Mouse (Mus musculus): ENCODE measurements around the gene Necab3.

Necab3 gene

DNA sequence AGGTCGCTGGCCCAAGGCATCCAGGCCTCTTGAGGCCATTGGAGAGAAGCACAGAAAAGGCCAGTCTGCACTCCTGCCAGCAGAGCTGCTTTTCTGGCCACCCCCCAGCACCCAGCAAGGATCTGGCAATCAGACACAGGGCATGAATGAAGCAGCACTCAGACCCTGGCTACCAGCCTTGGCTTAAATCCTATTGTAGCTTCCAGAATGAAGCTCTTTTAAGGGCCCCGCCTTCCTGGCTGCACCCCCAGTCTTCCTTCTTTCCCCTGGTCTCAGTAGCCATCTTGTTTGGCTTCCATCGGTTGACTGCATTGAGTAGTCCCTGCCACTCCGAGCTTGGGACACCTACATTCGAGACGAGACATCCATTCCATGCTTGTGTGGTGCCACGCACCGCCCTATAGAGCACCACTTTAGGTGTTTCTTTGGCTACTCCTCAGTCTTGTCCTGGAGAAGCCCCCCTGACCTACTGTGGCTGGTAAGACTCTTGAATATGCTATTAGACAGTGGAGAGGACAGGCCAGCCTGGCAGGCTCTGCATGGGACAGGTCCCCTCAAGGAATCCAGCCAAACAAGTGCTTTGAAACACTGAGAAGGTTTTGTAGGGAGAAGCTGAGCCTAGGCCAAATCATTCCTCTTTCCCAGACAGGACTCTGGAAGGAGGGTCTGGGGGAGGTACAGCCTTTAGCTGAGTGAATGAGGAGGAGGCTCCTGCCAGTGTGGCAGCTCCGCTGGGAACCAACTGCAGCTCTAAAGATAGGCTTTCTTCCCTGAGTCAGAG lies 14.9 kb downstream of the Necab3 start:
- DNase-seq (ENCODE audit: low spot score in 2 of 2): no peak

DNA sequence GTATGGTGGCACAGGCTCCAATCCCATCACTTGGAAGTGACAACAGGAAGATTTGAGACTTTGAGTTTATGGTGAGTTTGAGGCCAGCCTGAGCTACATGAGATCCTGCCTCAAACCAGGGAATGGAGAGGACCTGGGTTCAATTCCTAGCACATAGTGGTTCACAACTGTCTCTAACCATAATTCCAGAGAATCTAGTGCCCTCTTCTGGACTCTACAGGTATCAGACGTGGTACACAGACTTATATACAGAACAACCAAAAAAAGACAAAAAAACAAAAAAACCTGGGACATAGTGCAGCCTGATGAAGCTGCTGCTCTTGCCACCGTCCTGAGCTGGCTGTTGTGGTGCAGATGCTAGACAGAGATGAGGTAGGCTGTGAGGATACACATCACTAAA lies 17.1 kb downstream of the Necab3 start:
- DNase-seq (ENCODE audit: low spot score in 2 of 2): no peak

DNA sequence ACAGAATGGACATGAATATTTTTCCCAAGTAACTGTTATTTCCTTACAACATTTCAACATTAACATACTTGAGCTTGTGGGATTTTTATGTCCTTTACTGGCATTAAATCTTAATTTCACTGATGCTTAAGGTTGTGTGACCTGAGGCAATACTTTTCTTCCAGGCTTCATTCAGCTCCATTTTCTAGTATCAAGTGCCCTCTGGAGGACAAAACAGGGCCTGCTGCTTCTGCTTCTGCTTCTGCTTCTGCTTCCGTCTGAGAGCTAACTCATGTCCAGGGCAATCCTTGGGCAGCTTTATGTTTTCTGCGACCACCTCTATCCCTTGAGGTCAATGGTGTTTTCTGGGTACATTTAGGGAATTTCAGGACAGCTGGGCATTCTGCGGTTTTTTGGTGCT lies 19.0 kb downstream of the Necab3 start:
- DNase-seq (ENCODE audit: low spot score in 2 of 2): no peak

DNA sequence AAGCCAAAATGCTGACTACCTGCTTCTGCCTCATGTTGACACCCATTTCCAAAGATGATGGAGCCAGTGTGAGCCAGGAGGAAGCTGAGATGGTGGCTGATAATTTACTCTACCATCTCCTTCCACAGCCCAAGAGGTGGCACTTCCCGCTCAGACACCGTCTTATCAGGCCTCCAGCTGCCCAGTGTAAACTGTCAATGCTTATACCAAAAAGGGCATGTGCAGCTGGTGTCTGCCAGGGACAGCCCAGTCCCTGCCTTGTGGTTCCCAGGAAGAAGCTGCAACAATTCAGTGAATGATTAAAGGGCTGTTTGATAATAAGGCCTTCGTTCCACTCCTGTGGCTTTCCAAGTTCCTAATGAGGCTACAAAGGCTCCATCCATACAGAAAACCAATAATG lies 20.0 kb downstream of the Necab3 start:
- DNase-seq (ENCODE audit: low spot score in 2 of 2): no peak

DNA sequence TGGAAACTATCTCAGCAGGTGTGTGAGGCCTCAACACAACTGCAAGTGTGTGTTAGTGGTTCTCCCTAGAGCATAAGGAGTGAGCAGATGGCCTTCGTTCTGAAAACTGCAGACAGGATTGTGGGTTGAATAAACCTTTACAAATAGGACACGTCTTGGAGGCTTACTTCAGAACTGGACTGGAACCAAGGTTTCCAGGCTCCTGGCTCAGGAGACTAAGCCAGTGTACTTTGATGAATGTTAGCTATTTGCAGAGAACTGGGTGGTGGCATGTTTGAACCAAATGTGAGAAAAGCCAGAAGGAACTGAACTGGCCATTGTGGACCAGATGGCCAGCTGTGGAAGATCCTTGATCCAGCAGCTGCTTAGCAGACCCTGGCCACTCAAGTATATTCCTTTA lies 20.4 kb downstream of the Necab3 start:
- no peak for DNase-seq (ENCODE audit: low spot score in 2 of 2)

DNA sequence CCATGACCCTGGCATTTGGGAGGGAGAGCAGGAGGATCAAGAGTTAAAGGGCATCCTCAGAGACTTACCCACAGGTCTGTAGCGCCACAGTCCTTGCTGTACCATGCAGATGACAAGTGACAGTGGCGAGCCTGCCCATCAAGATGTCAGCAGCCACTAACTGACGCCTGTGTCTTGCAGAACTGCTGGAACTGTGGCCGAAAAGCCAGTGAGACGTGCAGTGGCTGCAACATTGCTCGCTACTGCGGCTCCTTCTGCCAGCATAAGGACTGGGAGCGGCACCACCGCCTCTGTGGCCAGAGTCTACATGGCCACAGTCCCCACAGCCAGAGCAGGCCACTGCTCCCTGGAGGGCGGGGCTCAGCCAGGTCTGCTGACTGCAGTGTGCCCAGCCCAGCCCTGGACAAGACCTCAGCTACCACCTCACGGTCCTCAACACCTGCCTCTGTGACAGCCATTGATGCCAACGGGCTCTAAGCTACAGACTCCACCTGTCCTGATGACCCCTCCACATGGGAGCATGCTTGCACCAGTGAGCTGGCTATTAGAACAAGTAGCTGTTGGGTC lies 23.9 kb downstream of the Necab3 start:
- no peak for DNase-seq (ENCODE audit: low spot score in 2 of 2)

DNA sequence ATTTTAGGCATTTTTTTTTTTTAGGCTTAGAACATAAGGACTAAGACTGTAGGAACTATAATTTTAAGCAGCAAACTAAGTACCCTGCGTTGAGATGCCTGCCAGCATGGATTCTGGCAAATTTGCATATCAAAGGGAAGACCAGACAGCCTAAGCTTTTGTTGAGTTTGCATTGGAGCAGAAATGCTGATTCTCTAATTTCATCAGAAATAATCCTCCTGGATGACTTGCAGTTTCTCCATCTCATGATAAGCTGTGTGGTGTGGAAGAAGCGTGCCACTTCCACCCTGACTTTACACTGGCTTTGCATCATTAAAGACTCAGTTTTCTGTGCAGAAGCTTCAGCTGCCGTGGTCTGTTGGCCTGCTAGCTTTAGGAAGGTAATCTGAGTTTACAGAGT lies 25.8 kb downstream of the Necab3 start:
- DNase-seq (ENCODE audit: low spot score in 2 of 2): no peak

DNA sequence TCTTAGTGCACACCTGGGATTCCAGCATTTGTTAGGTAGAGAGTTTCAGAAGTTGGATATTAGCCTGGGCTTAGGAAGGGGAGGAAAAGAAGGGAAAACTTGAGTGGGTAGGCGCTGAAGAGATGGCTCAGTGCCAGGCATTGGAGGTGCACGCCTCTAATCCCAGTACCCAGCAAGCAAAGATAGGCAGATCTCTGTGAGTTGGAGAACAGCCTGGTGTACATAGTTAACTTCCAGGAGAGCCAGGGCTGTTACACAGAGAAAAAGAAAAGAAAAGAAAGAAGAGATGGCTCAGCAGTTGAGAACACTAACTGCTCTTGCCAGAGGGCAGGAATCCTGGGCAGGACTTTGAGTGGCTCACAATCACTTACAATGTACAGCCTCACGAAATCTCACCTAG lies 32.2 kb downstream of the Necab3 start:
- DNase-seq (ENCODE audit: low spot score in 2 of 2): no peak

DNA sequence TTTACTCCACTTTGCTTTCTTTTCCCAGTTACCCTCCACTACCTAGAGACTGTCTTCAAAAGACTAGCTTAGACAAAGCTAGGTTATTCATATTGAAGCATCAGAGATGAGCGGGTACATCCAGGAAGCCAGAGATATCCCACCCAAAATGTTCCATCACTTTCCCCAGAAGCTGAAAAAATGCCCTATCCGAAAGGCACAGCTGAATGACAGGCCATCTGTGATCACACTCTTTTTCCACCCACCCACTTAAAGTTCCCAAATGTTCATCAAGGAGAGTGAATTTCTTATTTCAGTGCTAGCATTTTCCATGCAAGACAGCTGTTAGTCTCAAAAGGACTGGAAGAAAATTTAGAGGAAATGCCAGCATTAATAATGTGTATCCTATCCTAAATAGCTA lies 33.4 kb downstream of the Necab3 start:
- DNase-seq (ENCODE audit: low spot score in 2 of 2): no peak

DNA sequence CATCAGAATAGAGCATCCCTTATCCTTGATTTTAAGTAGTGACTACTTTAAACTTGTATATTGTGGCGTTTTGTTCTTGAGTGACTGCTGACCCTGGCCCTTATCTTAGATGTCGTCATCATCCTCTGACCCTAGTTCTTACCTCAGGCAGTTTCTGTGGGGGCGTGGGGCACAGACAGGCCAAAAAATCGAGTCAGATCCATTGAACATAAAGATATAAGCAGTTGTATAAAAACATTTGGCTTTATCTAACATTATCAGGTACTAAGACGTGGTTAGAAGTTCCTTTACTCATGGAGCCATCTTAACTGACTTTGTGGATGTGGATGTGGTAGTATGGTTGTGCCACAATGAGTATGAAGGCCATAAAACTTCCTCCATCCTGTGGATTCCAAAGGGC lies 36.4 kb downstream of the Necab3 start:
- no peak for DNase-seq (ENCODE audit: low spot score in 2 of 2)

DNA sequence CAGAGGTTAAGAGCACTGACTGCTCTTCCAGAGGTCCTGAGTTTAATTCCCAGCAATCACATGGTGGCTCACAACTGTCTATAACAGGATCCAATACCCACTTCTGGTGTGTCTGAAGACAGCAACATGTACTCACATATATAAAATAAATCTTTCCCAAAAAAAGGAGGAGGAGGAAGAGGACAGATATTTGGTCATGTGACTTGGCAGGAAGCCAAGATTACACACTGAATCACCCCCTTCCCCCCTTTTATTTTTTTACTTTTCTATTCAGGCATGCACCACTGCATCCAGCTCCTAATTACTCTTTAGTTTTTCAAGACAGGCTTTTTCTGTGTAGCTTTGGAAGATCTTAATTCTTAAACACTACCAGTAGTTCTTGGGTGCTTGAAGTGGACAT lies 37.2 kb downstream of the Necab3 start:
- DNase-seq (ENCODE audit: low spot score in 2 of 2): no peak

DNA sequence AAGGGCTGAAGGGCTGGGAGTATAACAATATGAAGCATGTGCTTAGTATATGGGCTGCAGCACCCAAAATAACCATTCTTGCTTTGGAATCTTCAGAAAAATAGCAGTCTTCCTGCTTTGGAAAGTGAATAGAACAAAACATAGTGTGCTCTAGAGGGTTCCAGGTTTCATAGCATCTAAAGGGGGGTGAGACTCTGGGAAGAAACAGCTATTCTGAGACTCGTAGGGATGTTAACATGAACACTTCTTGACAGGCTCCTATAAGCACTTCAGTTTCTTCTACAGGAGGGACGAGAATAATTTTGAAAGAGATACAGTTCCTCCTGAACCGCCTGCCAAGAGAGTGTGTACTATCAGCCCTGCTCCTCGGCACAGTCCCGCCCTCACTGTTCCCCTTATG lies 41.3 kb downstream of the Necab3 start:
- no peak for DNase-seq (ENCODE audit: low spot score in 2 of 2)

DNA sequence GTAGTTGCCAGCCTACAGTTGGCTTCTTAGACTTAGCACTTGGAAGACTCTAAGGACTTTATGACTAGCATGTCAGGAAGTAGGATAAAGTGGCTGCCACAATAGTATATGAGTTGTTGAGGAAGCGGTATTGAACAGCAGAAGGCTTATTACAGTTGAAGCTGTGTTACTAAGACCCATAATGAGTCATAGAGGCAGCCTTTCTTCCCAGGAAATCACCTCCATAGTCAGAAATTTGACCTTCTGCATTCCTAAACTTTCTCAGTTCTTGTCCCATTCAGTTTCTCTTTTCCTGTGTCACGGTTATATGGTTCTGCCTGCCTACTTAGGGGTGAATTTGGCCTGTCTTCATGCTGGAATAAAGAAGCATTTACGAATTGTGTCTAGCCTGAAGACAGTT lies 41.7 kb downstream of the Necab3 start:
- DNase-seq (ENCODE audit: low spot score in 2 of 2): no peak

DNA sequence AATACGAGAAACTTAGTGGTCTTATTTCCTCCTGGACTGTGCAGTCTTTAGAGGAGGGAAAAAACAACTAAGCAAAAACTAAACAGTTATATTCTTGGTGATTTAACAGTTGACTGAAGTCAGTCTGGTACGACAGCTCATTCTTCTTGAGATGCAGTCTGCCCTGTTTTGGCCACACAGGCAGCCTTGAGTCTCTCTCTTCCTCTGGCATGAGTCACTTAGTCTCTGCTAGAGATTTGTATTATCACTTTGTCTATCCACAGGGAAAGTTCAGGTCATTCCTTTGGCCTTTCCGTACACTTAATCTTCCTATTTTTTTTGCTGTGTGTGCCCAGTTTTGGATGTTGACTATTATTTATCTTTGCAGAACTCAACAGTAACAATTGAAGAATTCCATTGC lies 48.5 kb downstream of the Necab3 start:
- DNase-seq (ENCODE audit: low spot score in 2 of 2): no peak

DNA sequence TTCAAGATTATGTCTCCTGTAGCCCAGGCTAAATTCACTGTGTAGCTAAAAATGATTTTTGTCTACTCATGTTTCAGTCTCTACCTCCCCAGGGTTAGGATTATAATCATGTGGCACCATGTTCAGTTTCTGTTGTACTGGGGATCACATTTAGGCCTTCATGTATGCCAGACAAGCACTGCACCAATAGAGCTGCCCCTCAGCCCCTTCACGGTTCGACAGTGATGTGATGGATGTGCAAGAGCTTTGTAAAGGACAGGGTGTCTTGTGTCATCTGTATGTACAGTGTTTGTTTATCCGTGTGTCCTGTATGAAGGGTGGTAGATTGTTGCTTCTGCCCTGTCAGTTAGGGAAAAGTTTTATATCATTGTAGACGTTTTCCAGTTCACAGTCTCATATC lies 50.2 kb downstream of the Necab3 start:
- DNase-seq (ENCODE audit: low spot score in 2 of 2): no peak

DNA sequence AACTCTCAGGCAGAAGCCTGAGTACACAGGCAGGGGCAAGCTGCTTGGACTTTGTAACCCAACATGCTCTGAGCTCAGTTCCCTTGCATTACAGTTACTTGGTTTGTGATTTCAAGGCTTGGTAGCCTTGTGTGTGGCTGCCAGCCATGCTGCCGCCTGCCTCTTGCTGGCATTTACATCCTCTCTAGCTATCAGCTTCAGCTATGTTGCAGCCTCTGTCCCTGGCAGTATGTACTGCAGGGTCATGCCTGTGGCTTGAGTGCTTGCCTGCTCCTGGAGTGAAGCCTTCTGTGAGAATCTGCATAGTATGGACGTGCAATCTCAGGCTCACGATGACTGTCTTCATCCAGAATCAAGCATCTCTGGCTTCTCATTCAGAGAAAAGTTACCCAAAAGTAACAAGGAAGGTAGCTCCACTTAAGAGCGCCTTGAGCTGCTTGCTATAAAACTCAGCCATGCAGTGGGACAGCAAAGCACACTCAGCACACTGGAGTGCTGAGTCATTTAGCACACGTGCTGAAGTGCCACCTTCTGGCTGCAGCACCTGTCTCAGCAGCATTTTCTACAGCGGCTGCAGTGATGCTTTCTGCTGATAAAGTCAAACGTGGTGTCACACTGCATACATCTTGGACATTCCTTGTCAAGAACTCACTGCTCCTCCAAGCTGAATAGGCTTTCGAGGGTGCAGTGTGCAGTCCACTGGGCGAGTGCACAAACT lies 51.0 kb downstream of the Necab3 start:
- DNase-seq (ENCODE audit: low spot score in 2 of 2): no peak

DNA sequence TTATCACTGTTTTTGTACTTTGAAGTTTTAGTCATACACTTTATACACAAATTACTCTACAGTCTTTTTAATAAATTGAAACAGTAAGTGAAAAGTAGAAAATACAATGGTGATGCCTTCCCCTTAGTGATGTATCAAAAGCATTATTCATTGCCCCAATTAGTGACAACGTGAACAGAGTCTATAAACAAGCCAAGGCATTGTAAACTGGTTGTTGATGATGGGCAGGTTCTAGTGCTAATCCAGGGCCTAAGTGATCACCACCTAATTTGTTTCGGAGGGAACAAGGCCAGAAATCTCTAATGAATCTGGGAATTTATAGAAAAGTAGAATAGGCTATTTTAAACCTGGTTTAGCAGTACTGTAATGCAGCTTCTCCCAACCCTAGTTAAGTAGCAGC lies 51.6 kb downstream of the Necab3 start:
- DNase-seq (ENCODE audit: low spot score in 2 of 2): no peak

DNA sequence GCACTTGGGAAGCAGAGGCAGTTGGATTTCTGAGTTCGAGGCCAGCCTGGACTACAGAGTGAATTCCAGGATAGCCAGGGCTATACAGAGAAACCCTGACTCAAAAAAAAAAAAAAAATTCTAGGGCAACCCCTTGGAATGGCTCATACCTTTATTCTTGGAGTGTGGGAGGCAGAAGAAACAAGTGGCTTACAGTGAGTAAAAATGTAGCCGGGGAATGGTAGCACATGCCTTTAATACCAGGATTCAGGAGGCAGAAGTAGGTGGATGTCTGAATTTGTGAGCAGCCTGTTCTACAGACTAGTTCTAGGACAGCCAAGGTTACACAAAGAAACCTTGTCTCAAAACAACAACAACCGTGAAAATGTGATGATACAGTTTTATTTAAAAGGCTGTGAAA lies 57.9 kb downstream of the Necab3 start:
- DNase-seq (ENCODE audit: low spot score in 2 of 2): no peak

DNA sequence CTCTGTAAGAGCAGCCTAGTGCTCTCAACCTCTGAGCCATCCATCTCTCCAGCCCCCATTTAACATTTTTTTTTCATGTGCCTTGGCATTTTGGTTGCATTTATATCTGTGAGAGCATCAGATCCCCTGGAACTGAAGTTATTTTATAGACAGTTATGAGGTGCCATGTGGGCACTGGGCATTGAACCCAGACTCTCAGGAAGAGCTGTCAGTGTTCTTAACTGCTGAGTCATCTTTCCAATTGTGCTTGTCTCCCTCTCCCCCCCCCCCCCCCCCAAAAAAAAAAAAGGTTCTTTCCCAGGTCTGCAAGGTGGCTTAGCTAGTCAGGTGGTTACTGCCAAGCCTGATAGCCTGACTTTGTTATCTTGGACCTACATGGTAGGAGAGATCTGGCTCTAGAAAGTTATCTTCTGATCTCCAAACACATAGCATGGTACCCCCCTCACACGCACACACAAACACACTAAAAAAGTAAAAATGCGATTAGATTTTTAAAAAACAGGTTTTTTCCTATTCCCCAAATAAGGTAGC lies 58.9 kb downstream of the Necab3 start:
- DNase-seq (ENCODE audit: low spot score in 2 of 2): no peak

DNA sequence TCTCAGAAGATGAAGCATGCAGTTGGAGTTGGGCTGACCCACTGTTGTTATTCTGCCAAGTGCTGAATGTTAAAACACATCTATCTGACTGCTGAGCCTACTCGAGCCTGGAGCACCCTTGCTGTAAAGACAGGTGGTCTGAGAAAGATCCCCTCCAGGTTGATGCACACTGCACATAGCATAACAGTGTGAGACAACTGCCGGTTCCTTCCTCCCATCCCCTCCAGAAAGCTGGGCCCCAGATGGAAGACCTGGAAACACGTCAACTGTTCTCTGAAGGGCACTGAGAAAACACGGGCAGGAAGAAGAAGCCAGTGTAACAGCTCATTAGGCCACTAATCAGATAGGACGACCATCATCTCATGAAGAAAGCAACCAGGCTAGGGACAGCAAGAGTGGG lies 60.1 kb downstream of the Necab3 start:
- no peak for DNase-seq (ENCODE audit: low spot score in 2 of 2)

DNA sequence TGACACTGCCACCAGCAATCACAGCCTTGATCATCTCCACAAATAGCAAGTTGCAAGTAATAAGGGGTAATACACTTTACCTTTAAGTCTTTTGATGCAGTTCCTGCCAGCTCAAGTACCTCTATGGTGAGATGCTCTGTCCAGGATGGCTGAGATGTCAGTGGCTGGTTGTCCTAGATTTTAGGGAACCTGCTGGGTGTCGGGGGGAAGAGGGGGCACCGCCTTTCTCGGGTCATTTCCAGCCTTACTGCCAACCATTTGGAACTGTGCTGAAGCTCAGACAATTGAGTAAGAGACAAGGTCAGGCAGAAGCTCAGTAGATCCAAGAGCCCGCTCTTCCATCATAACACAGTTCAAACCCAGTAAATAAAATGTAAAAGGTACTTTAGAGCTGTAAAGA lies 63.7 kb downstream of the Necab3 start:
- DNase-seq (ENCODE audit: low spot score in 2 of 2): no peak
